Mouse (Mus musculus) neural tube, embryonic 10.5 days (tissue): Measurements from ENCODE around the gene Cox7c.
"Not testable (repeated sequence)": the region's sequence is repeated elsewhere in the genome, so short reads cannot be mapped to it uniquely, and the experiment has no call there.

Experiments used
- DNase-seq: peaks from one replicate; pipeline ENCODE4 v3.0.0-alpha.2; 2017; ENCODE audit warnings: low spot score; ENCODE audit errors: extremely low spot score

The Cox7c gene

GRCm38 (mm10) chr13:86046254-86046951 lies at the start of gene Cox7c:
Gene Cox7c (minus strand): TSS chr13:86046904.
- peak; percentile 77 for DNase-seq

- no peak for DNase-seq
Measured at GRCm38 (mm10) chr13:86068011-86068724, 21.5 kb upstream of the Cox7c start.

- no peak for DNase-seq
Measured at GRCm38 (mm10) chr13:86067508-86067907, 20.8 kb upstream of the Cox7c start.

- not testable (repeated sequence) for DNase-seq
Measured at GRCm38 (mm10) chr13:86054091-86054490, 7.4 kb upstream of the Cox7c start.

- no peak for DNase-seq
Measured at GRCm38 (mm10) chr13:86004907-86005675, 41.6 kb downstream of the Cox7c start.
